Mouse (Mus musculus): Measurements from ENCODE around the gene Ngef.
A peak's percentile ranks its signal among the peaks of the same experiment; 100 is the strongest.

Ngef gene

DNA sequence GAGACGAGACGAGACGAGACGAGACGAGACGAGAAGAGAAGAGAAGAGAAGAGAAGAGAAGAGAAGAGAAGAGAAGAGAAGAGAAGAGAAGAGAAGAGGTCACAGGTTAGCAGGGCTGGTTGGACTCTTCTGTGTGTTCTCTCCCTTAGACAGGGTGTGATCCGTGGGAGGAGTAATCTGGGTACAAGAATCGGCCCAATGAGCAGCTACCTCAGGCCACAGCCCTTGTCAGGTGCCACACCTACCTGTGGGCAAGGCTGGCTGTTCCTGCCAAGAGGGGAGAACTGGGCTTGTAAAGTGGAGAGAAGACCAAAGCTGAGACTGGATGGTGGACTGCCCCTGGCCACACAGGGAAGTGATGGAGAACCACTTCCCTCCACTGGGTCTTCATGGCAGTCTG is 7.9 kb downstream of the Ngef start:
- DNase-seq (ENCODE audit: low read depth, low spot score) = no peak

DNA sequence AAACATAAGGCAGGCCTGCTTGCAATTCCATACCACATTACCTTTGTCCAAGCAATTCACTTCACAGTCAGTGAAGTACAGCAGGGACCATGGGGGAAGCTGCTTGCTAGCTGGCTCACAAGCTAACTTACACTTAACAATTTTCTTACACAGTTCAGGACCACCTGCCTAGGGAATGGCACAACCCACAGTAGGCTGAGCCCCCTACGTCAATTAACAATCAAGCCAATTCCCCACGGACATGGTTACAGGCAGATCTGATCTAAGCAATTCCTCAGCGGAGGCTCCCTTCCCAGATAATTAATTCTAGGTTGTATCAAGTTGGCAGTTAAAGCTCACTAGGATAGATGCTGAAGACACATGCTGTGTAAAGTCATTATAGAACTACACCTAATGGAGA is 10.7 kb downstream of the Ngef start:
- DNase-seq (ENCODE audit: low read depth, low spot score) = no peak

DNA sequence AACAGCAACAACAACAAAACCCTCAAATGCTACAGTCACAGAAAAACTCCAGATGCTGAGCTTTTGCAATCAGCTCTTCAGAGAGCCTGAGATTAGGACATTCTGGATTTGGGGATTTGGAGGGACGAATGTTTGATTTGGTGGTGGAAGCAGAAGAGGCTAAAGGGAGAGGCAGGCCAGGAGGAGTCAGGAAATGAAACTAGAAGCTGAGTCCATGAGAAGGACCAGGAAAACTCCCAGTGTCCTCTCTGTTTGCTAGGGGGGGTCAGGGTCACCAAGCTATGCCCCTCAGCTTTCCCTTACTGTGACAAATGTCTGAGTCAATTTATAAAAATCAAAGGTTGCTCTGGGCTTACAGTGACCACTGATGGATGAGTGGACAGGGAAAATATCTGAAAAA is 20.1 kb downstream of the Ngef start:
- DNase-seq (ENCODE audit: low read depth, low spot score) = no peak

DNA sequence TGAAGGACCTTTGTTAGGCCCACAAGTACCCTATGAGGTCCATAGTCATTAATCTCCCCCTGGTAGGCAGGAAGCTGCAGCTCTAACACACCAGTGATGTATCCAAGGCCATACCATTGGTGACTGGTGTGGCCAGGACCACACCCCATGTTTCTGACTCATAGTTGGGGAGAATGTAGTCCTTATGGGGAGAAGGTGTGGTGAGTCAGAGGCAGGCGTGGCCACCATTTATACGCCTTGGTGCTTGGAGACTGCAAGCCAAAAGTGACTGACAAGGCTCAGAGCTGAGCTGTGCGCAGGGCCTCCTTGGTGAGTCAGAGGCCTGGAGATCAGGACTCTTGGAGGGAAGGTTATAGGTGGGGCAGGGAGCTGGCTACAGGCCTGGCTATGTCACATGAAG is 22.7 kb downstream of the Ngef start:
- no peak for DNase-seq (ENCODE audit: low read depth, low spot score)

DNA sequence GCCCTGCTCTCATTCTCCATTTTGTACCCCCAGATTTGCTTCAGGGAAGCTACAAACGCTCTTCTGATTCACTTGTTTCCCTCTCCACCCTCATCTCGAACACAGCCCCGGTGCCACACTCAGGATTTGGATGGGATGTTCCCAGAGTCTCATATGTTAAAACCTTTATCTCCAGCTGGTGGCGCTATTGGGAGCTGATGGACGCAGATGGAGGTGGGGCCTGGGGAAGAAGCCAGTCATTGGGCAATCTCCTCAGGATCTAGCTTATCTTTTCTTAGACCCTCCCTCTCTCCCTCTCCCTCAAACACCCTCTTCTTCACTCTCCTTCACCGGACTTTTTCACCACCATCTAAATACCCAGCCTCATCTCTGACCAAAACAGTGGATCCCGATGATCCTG is 32.1 kb downstream of the Ngef start:
- no peak for DNase-seq (ENCODE audit: low read depth, low spot score)

DNA sequence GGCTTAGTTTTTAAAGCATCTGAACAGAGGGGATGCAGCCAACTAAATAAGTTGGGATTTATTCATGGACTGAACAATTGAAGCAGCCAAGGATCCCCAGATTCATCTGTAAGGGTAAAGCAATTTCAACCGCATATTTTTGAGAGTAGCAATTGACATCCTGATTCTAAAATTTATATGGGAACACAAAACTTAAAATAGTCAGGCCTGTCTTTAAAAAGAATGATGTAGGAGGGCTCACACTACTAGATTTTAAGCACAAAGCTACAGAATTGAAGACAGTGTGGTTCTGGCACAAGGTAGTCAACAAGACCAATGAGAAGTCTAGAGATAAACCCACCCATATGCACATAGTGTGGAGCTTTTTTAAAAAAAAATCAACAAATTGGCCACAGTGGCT is 36.7 kb downstream of the Ngef start:
- no peak for DNase-seq (ENCODE audit: low read depth, low spot score)

DNA sequence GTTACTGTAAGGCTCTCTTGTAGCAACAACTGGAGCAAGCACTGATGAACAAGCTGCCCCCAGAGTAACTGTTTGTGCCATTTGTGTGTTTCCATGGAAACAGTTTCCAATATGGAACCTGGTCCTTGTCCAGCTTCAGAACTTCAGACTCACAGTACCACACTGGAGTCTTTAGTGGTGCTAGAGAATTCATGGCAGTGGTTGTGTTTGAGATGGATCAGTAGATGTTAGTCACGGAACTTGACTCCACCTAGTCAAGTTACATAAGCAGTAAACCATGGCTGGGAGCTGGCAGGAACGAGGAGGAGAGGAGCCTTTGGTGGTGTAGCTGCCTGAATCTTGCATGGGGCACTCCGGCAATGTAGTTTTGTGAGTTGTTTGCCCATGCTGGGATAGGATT is 39.6 kb downstream of the Ngef start:
- DNase-seq (ENCODE audit: low read depth, low spot score) = no peak

DNA sequence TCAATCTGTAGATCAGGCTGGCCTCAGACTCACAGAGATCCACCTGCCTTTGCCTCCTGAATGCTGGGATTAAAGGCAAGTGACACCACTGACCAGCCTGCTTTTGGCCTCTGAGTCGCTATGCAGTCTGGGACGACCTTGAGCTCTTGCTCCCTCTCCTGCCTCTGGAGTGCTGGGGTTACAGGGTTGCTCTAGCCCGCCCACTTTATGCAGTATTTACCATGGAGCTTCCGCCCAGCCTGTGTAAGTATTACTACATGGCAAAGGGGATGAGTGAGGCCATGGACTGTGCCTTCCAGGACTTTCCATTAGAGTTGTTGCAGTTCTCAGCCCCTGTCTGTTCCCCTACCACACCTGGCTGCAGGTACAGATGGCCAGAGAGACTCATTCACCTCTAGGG is 41.3 kb downstream of the Ngef start:
- DNase-seq (ENCODE audit: low read depth, low spot score) = no peak

DNA sequence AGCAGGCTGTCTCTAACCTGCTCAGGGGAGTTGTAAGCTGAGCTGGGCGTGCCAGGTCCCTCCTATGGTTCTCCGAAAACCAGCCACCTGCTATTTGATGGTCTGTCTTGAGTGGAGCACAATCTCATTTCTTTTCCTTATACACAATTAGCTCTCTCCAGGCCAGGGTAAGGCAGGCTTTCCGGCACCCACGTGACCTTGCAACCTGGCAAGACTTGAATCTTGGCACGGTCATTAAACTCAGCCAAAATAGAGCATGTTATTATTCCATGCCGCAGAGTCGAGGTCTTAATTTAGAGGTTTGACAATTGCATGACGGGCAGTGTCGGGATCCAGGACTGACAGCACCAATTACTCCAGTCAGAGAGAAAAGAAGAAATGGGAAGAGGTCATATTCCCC is 46.5 kb downstream of the Ngef start:
- no peak for DNase-seq (ENCODE audit: low read depth, low spot score)

DNA sequence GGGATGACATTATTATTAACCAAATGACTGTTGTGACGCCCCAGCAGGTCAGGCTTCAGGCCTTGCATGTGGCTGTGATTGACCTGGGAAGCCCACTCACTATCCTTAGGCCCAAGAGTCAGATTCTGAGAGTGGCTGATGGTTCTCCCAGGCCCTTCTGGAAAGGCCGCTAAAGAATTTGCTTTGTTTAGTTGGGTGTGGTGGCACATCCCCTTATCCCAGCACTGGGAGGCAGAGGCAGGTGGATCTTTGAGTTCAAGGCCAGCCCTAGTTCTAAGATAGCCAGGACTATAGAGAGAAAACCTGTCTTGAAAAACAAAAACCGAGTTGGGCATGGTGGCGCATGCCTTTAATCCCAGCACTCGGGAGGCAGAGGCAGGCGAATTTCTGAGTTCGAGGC is 48.6 kb downstream of the Ngef start:
- DNase-seq (ENCODE audit: low read depth, low spot score) = no peak

DNA sequence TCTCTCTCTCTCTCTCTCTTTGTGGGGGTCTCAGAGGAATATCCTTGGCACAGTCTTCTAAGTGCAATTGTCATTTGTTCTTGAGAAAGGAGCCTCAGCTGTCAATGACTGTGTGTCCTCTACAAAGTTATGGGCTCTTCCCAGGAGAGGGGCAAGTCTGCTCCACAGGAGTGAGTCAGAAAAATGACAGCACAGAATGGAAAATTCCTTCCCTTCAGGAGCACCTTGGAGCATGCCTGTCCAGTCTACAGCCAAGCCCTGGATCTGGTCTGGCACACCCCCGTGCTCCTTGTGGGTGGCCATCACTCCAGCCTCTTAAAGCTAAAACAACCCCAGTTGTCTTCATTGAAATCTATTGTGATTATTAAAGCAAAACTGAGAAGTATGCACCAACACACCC is 52.1 kb downstream of the Ngef start:
- DNase-seq (ENCODE audit: low read depth, low spot score) = no peak

DNA sequence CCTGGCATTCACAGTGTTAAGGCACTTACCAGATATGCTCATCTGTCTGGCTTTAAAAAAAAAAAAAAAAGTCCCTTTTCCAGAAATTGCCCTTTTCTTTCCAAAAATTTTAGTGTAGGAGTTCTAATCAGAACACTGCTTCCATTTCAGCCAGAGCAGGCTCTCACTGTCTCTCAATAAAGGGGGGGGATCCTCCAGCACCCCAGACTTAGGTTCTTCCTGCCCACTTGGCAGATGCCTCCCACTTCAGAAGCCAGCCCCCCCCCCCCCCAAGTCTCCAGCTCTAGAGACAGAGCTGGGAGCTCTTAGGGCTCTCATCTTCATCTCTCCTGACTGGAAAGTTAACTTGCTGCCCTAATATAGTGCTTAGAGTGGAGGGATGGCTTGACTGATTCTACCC is 53.2 kb downstream of the Ngef start:
- no peak for DNase-seq (ENCODE audit: low read depth, low spot score)

DNA sequence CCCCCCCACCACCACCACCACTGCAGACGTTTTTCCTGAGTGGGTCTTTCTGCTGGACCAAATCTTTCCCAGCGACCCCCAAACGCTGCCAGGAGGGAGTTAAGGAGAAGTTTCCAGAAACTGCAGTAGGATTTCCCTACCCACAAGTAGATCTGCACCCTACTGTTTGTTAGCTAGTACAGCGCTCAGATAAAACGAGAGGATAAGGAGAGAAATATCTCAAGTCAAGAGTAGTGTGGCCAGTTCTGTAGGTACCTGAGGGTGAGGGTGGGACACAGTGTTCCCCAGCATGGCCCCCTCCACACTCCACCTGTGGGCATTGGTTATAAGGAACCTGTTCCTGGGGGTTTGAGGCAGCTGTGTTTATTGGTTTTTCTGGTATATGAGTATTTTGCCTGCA is 62.8 kb downstream of the Ngef start:
- no peak for DNase-seq (ENCODE audit: low read depth, low spot score)

DNA sequence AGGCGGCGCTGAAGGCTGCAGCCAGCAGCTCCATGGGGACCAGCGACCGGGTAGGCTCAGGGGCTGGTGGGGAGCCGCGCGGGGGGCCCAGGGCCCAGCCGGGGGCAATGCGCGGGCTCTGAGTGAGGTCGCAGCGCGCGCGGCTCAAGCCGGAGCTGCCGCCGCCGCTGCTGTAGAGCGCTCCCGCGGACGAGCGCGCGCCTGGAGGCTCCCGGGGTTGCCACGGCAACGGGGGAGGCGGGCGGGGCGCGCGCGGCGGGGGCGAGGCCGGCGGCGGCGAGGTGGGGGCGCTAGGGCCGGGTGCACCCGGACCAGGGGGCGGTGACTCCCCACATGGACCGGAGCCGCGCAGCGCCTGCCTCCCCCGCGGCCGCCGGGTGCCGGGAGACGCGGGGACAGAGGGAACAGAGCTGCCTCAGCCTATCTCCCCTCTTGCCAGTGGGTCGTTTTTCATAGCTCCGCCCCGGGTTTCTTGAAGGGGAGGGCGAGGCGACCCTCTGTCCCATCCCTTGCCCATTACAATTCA is 63.4 kb downstream of the Ngef start:
- DNase-seq (ENCODE audit: low read depth, low spot score) = peak; percentile 22

DNA sequence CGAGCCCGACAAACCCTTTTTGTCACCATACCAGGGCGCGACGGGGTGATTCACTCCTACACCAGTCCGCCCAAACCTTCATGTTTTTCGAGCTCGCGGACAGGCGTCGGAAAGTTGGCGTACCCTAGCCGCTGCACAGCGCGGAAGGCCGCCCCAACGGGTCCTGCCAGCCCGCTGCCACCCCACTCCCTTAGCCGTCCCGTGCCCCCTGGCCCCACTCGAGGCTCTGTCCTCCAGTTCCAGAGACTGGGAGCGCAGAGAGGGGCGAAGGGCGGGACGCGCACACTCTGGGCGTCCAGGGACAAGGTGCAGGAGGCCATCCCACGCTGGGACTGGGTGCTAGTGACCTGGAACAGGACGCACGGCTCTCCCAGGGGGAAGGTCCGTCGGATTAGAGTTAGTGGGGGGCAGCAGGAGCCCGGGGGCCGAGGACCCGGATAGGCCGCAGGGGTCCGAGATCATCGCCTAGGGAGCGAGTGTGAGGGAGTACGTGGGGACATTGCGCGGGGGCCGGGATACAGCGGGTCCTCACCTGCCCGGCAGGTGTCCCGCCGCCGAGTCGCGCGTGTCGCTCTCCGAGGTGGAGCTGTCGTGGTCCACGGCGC is 64.0 kb downstream of the Ngef start, which contains the start of gene Neu2:
Neu2 (plus strand) TSS at position 329 of the 605 bp plus-strand sequence.
- peak; percentile 3 for DNase-seq (ENCODE audit: low read depth, low spot score)

DNA sequence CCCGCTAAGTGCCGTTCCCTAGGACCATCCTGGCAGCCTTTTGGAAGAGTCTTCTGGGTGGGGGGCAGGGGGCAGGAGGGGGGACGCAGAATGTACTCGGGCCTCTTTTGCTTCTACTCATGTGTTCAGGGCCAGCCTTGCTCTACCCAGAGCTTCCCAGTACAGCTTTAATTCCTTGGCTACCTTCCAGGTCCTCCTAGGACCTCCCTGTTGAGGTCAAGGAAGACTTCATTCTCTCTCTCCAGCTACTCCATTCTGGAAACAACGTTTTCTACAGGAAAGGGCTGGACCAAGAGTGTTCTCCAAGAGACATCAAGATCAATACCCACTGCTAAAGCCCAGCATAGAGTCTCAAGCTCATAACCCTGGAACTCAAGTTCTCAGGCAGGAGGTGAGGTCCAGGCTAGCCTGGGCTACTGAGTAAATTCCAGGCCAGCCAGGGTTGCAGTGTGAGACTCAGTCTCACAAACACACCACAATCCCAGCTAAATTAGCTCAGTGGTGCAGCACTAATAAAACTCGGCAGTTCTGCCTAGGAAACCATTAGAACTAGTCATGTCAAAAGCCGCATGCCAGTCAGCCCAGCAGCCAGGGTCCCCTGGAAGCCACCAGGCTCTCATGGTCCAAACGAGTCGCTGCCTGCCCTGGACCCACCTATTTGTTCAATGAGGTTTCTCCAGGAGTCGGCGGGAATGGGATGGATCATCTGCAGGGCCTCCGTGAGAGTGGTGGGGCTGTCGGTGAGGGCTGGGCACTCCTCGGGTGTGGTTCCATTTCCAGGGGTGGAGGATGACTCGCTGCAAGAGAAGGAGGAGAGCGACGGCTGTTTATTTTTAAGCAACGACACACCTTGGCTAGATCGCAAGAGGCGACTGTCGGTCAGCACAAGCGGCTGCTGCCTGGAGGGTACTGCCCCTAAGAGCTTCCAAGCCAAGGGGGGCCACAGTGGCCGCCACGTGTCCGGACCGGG is 64.8 kb downstream of the Ngef start:
- no peak for DNase-seq (ENCODE audit: low read depth, low spot score)

DNA sequence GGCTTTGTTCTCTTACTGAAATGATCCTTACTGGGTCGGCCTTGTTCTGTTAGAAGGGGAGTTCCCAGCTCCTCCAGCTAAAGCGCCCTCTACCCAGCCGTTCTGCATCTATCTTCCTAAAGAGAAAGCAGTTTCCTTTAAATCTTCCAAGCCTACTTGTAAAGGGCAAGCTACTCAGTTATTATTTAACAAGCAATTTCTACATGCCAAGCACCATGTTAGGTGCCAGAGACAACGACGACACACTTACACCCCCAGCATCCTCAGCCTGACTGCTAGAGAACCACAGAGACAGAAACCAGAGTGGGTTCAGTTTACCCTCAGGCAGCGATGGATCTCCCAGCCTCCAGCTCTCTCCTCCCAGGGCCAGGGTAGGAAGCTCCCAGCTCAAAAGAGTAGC is 65.8 kb downstream of the Ngef start:
- no peak for DNase-seq (ENCODE audit: low read depth, low spot score)

DNA sequence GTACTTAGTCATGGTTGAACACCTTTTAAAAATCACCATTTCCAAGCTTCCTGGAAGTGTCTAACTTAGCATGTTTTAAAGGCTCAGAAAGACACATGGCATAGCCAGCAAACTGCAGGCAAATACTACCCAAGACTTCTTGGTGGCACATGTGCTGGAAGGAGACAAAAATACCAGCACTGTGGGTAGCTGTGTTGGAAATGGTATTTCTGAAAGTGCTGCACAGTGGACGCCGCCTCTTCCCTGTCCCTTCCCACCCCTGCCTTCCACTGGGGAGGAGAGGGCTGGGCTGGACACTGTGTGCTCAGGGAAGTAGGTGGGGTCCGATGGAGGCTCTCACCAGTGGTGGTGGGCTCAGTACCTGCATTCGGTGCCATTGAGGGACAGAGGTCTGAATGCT is 68.1 kb downstream of the Ngef start:
- no peak for DNase-seq (ENCODE audit: low read depth, low spot score)

DNA sequence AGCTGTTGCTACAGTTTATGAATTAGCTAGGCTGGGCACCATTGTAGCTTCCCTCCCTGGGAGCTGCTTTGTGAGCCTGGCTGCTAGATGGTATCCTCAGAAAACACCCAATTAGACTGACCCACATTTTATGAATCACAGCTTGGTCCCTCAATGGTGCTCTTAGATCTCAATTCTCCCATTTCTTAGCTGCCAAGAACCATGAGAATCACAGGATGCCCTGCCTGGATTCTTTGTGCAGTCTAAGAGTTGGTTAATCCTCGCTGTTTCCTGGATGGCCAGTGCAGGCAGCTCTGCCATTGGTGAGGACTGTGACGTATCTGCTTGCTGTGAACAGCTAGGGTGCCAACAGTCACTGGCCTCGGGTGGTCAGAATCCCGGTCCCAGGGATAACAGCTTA is 80.1 kb downstream of the Ngef start:
- DNase-seq (ENCODE audit: low read depth, low spot score) = no peak

DNA sequence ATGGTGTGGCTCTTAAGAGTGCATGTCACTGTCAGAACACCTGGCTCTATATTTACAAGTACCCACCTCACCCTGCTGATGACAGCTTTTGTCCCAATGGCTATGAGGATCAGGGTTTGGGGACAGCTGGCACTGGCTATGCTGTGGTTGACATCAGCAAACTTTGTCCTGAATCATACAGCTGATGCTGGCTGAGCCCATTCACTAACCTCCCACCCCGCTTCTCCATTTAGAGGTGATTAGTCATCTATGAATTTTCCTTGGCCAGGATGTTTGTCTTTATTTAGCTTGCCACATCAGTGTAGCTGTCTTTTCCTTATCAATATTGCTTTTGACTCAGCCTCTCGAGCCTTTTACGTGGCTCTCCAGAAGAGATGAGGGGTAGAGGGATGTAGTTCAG is 81.4 kb downstream of the Ngef start:
- no peak for DNase-seq (ENCODE audit: low read depth, low spot score)

DNA sequence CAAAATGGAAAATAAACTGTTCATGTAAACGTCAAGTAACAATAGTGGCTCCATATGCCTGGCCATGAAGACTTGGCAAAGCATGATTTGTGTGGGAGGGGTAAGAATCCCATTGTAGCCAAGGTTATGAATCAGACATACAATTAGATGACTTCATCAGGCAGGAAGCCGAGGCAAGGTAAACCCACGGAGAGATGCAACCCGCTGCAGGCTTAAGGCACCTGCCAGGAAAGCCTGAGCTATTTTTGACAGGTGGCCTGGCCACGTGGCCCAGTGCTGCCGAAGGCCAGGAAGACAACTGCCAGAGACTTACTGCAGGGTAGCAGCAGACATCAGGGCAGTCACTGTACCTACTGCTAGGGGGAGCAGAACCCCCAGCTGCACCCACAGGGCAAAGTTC is 87.3 kb downstream of the Ngef start:
- DNase-seq (ENCODE audit: low read depth, low spot score) = no peak

DNA sequence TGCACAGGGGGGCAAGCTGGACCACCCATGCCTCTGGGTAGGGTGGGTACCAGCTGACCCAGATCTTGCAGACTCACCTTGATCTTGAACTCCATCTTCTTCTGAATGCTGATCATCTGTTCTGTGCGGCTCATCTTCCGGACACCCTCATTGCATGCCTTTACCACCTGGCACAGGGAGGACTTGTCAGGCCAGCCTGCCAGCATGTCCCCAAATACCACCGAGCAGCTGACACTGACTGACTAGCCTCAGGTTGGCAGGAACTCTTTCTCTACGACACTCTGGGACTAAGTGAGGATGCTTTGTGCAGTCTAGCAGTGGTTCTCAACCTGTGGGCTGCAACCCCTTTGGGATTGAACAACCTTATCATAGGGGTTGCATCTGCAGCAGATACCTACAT is 91.1 kb downstream of the Ngef start:
- no peak for DNase-seq (ENCODE audit: low read depth, low spot score)
